In the genomic region with DNA sequence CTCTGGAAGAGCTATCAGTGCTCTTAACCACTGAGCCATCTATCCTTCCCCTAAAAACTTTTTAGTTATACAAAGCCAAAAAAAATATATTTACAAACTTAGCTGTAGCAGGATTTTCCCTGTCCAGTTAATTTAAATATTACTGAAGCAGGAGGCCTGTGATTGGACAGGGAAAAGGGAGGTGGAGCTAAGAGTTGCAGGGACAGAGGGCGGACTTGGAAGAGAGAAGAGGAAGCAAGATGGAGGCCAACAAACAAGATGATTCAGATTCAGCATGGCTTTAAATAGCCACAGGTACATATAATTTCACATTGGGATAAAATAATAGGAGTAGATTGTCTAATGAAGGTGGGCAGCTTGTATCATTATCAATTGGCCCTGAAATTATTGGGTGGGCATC, we compare ENCODE assay signal across 29 mouse cellular contexts. TPM values are rescaled to one million over a fixed set of nuclear protein-coding genes. Genes with fewer than 3 reads are reported as not detected.
A peak's percentile ranks its signal among the peaks of the same experiment; 100 is the strongest.
DNase-seq lines count a peak whose midpoint lies in the region; ATAC-seq lines count a peak whose summit lies in the region.
"Had no signal": no experiment of that assay in that cellular context is flagged by ENCODE, and none has a peak within 500 bp of the region (broad histone marks: within the 10 kb centered on the region; RNA-seq: fewer than 3 reads in every experiment).

No protein-coding gene starts in this region.

- H3K36me3 ChIP-seq in midbrain, embryonic 11.5 days (ENCODE audit: control insufficient read depth, insufficient read depth, low read length) = no peaks in the 10 kb centered on the region
- H3K36me3 ChIP-seq in midbrain, embryonic 10.5 days = peaks cover 43% of the 10 kb centered on the region
- H3K36me3 ChIP-seq: embryonic facial prominence, embryonic 12.5 days; embryonic facial prominence, embryonic 15.5 days; forebrain, embryonic 12.5 days; hindbrain, embryonic 13.5 days; intestine, embryonic 15.5 days had no signal

- no peaks in the 10 kb centered on the region for H3K27me3 ChIP-seq in midbrain, embryonic 11.5 days (ENCODE audit: control insufficient read depth, insufficient read depth, low read length)
- no peaks in the 10 kb centered on the region for H3K27me3 ChIP-seq in midbrain, embryonic 10.5 days (ENCODE audit: low read depth, poor library complexity, severe bottlenecking)
- H3K27me3 ChIP-seq: embryonic facial prominence, embryonic 12.5 days; embryonic facial prominence, embryonic 15.5 days; forebrain, embryonic 12.5 days; hindbrain, embryonic 13.5 days; intestine, embryonic 15.5 days; Patski had no signal

- DNase-seq in midbrain, embryonic 11.5 days (ENCODE audit: low spot score, missing footprints) = peak; percentile 68
- no peak for DNase-seq in midbrain, embryonic 10.5 days (ENCODE audit: low spot score)
- DNase-seq in ES-CJ7 (ENCODE audit: low read depth, low spot score) (peak; percentile 58), R1 (ENCODE audit: low read depth, low spot score) (peak; percentile 76)
- DNase-seq in adrenal gland, adult 8-10 months = no peak
- no peak for DNase-seq in left cerebral cortex, postnatal 10 days (ENCODE audit: extremely low spot score in 1 of 2, low spot score in 2 of 2)
- DNase-seq: adrenal gland, adult 2 months; adrenal gland, postnatal 36 days; cerebellum, adult 18-20 months; cerebellum, adult 9-10 months; cerebellum, postnatal 25 days; gastrocnemius, postnatal 10 days; gastrocnemius, postnatal 36 days; heart, postnatal 36 days; kidney, adult 11 months; kidney, adult 8-10 months had no signal

- H3K9me3 ChIP-seq in midbrain, embryonic 11.5 days (ENCODE audit: control insufficient read depth, low read length) = no peaks in the 10 kb centered on the region
- no peaks in the 10 kb centered on the region for H3K9me3 ChIP-seq in midbrain, embryonic 10.5 days (replicated peaks)
- H3K9me3 ChIP-seq: embryonic facial prominence, embryonic 12.5 days; embryonic facial prominence, embryonic 15.5 days; forebrain, embryonic 12.5 days; hindbrain, embryonic 10.5 days; hindbrain, embryonic 13.5 days; intestine, embryonic 15.5 days had no signal

- no peak for ATAC-seq in midbrain, embryonic 11.5 days (ENCODE audit: low FRiP score)
- ATAC-seq in erythroid progenitor cell, adult 5-6 weeks (replicated peaks; ENCODE audit: low FRiP score, poor library complexity, severe bottlenecking) = no peak
- ATAC-seq: activated CD4-positive, CD25-positive, alpha-beta regulatory T cell, adult 4 months; CD4-positive, CD25-positive, alpha-beta regulatory T cell, adult 4 months; forebrain, embryonic 16.5 days; hindbrain, embryonic 16.5 days; intestine, embryonic 15.5 days; Patski had no signal

- no peak overlapping the region for H3K4me3 ChIP-seq in midbrain, embryonic 11.5 days (ENCODE audit: low read depth, low read length)
- no peak overlapping the region for H3K4me3 ChIP-seq in midbrain, embryonic 10.5 days
- H3K4me3 ChIP-seq: embryonic facial prominence, embryonic 12.5 days; embryonic facial prominence, embryonic 15.5 days; forebrain, embryonic 12.5 days; hindbrain, embryonic 10.5 days; hindbrain, embryonic 13.5 days; intestine, embryonic 15.5 days had no signal

- no peak overlapping the region for H3K9ac ChIP-seq in midbrain, embryonic 11.5 days (ENCODE audit: low read length)
- H3K9ac ChIP-seq: embryonic facial prominence, embryonic 12.5 days; embryonic facial prominence, embryonic 15.5 days; forebrain, embryonic 12.5 days; hindbrain, embryonic 13.5 days; intestine, embryonic 15.5 days had no signal

- no peaks in the 10 kb centered on the region for H3K4me1 ChIP-seq in midbrain, embryonic 11.5 days (ENCODE audit: control insufficient read depth, insufficient read depth, low read length)
- H3K4me1 ChIP-seq in midbrain, embryonic 10.5 days = no peaks in the 10 kb centered on the region
- H3K4me1 ChIP-seq: embryonic facial prominence, embryonic 15.5 days; hindbrain, embryonic 10.5 days; hindbrain, embryonic 13.5 days; intestine, embryonic 15.5 days had no signal

- WGBS in midbrain, embryonic 11.5 days = 88% methylated on average over 1 of the region's 1 CpGs
- WGBS in midbrain, embryonic 10.5 days = 94% methylated on average over 1 of the region's 1 CpGs

- no peak overlapping the region for H3K4me2 ChIP-seq in midbrain, embryonic 11.5 days
- H3K4me2 ChIP-seq: embryonic facial prominence, embryonic 12.5 days; embryonic facial prominence, embryonic 15.5 days; forebrain, embryonic 12.5 days; heart, embryonic 11.5 days; hindbrain, embryonic 13.5 days; intestine, embryonic 15.5 days had no signal

- intact Hi-C loops in left cerebral cortex, postnatal 10 days (cut with DNase I) = no loop called here

- no peak overlapping the region for H3K27ac ChIP-seq in midbrain, embryonic 11.5 days (ENCODE audit: low read depth, low read length)
- no peak overlapping the region for H3K27ac ChIP-seq in midbrain, embryonic 10.5 days (replicated peaks)
- H3K27ac ChIP-seq: embryonic facial prominence, embryonic 12.5 days; embryonic facial prominence, embryonic 15.5 days; forebrain, embryonic 12.5 days; hindbrain, embryonic 10.5 days; hindbrain, embryonic 13.5 days; intestine, embryonic 15.5 days had no signal

RNA-seq across cellular contexts. Expression of a gene that starts 13.8 kb away (rescaled TPM):
- 103 and 112 TPM in 2 replicates for polyA plus RNA-seq in midbrain, embryonic 11.5 days (2014; fragmentation: Nextera tagmentation; extraction: Ambion mirVana)
- 53.0 and 56.1 TPM in 2 replicates for polyA plus RNA-seq in midbrain, embryonic 10.5 days (2016; fragmentation: Nextera tagmentation; extraction: Ambion mirVana)
- 100 to 1,000 TPM; 124 to 194 (median 185) TPM for total RNA-seq in adrenal gland, adult 8-10 months (2022)
- total RNA-seq in erythroid progenitor cell, adult 5-6 weeks (2015; ENCODE audit: low replicate concordance) = 71.7 and 86.5 TPM in 2 replicates
- total RNA-seq in erythroid progenitor cell, adult 5-6 weeks (2017; ENCODE audit: low replicate concordance) = 70.0 and 99.2 TPM in 2 replicates
- 100 to 1,000 TPM; 481 to 489 TPM for total RNA-seq in left cerebral cortex, postnatal 10 days (2021)

RNA-seq across cellular contexts. Expression of a gene that starts 60.0 kb away (rescaled TPM):
- 48.5 and 51.8 TPM in 2 replicates for polyA plus RNA-seq in midbrain, embryonic 11.5 days (2014; fragmentation: Nextera tagmentation; extraction: Ambion mirVana)
- 63.3 and 71.6 TPM in 2 replicates for polyA plus RNA-seq in midbrain, embryonic 10.5 days (2016; fragmentation: Nextera tagmentation; extraction: Ambion mirVana)
- total RNA-seq in adrenal gland, adult 8-10 months (2022) = 10 to 100 TPM; 31.9 to 36.6 (median 33.9) TPM
- total RNA-seq in erythroid progenitor cell, adult 5-6 weeks (2015; ENCODE audit: low replicate concordance) = 2.5 and 5.0 TPM in 2 replicates
- total RNA-seq in erythroid progenitor cell, adult 5-6 weeks (2017; ENCODE audit: low replicate concordance) = 3.1 and 5.4 TPM in 2 replicates
- total RNA-seq in left cerebral cortex, postnatal 10 days (2021) = 10 to 100 TPM; 15.1 to 18.0 TPM

Comparison
In these comparisons a context has a peak if more than half of its experiments do, and no peak if none do; other contexts are left out.
1. DNase-seq: peak in midbrain, embryonic 11.5 days (single experiment), ES-CJ7 (single experiment) and R1 (single experiment); none in midbrain, embryonic 10.5 days (single experiment), adrenal gland, adult 8-10 months (single experiment) and left cerebral cortex, postnatal 10 days (0 of 2).